Mouse (Mus musculus): Measurements from ENCODE around the gene Stub1. TPM values are rescaled to one million over a fixed set of nuclear protein-coding genes. Genes with fewer than 3 reads are reported as not detected.

Stub1 gene
- total RNA-seq, 2 experiments from 2014 or later = 95.7 to 99.9 TPM

GRCm38 (mm10) chr17:25869498-25869897 is 36.3 kb upstream of the Stub1 start:
- DNase-seq = no peak

GRCm38 (mm10) chr17:25868601-25869191 is 35.5 kb upstream of the Stub1 start, which contains the start of gene Mcrip2:
Gene Mcrip2, minus strand, starts transcription at chr17:25868764.
- DNase-seq = peak; percentile 69

DNA sequence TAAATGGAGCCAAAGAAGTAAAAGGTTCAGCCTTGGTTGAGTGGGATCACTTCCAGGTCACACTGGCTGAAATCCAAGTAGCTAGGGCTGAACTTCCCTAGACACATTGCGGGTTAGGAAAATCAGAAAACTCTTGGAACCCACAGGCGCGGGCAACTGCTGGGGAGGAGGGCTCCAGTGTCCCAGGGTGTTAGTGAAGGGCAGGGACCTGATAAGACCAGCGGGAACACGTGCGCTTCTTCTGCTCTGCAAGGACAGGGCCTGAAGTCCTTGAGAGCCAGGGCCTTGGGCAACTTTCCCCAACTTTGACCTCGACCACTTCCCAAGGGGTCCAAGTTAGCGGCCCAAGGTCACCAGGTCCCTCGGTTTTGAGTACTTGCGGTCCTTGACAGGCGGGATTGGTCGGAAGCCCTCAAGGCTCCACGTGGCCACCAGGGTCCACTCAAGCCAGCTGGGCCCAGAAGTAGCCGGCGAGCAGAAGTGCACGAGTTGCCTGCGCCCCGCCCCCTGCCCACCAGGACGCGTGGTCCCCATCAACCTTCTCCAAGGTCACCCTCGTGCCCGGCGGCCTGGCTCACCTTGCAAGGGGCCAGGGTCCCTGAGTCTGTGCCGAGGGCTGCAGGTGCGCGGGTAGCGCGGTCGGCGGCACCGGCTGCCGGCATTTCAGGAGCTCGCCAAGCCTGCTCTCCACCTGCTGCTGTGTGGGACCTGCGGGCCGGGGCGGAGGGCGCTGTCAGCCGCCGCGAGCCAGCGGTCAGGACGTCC is 34.8 kb upstream of the Stub1 start:
- DNase-seq = peak; percentile 65

DNA sequence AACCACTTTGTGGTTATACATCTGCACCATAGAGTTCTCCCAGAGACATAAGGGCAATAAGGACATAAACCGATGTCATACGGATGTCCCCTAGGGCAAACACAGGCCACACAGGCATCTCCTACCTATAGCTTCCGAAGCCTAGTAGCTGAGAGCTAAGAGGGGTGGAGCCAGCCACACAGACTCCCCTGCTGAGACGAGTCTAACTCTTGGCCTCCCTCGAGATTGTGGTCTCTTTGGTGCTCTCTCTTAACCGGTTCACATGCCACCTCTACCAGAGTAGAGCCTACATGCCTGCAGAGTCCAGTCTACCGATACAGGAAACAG is 34.3 kb upstream of the Stub1 start:
- no peak for DNase-seq

- no peak for DNase-seq
These were observed 33.0 kb upstream of the Stub1 start for GRCm38 (mm10) chr17:25866172-25866571.

GRCm38 (mm10) chr17:25865288-25865687 is 32.1 kb upstream of the Stub1 start:
- no peak for DNase-seq

DNA sequence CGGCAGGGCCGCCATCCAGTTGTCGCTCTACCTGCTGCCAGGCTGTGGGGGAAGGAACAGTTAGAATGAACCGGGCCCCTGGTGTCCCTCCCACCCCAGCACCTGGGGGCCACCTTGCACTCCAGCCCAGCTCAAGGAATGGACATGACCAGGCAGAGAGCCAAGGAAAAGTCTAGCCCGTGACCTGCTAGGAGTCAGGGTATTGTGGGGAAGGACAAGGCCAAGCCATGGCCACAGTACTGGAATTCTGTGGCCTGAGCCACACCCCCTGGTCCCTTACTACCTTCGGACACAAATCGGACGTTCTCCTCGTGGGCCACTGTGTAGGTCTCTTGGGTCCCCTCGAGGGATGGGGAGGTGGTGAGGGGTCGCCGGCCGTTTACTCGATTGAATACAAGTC is 31.1 kb upstream of the Stub1 start:
- DNase-seq = no peak

GRCm38 (mm10) chr17:25863681-25864080 is 30.5 kb upstream of the Stub1 start:
- no peak for DNase-seq

DNA sequence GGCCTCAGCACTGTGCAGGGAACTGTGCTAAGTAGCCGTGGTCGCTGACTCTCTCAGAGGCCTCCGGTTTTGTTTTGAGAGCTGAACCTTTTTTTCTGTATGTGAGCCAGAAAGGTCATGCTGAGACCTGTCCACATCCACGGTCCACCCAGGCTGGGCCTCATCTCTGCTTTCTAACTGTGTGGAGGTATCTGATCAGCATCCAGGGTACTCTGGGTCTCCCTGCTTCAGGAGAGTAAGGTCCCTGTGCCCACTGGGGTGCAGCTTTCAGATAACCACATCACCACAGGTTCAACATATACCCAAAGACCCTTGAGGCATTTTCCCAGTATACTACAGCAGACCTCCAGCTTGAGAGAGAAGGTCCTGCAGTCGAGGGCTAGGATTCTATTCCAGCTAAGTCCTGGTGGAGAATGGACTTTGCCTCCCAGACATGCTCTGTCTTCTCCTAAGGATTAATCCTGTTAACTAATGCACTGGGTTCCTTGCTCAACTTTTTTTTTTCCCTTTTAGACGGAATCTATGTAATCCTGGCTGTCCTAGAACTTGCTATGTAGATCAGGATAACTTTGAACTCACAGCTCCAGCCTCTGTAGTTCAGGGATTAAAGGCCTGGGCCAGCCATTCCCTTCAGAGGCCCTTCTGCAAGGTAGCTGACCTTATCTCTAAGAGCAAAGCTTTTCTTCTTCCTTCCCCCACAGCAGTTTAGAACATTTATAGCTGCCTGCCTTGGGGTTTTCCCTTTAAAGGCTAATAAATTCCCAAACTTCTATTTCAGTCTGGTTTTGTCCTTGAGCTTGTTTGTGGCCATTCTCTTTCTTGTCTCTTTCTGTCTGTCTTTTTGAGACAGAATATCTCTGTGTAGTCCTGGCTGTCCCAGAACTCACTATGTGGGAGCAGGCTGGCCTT is 28.8 kb upstream of the Stub1 start:
- DNase-seq = no peak

GRCm38 (mm10) chr17:25860832-25861703 is 27.9 kb upstream of the Stub1 start, which contains the start of gene Wdr90:
Gene Wdr90, minus strand, starts transcription at chr17:25861501.
- DNase-seq = peak; percentile 83

DNA sequence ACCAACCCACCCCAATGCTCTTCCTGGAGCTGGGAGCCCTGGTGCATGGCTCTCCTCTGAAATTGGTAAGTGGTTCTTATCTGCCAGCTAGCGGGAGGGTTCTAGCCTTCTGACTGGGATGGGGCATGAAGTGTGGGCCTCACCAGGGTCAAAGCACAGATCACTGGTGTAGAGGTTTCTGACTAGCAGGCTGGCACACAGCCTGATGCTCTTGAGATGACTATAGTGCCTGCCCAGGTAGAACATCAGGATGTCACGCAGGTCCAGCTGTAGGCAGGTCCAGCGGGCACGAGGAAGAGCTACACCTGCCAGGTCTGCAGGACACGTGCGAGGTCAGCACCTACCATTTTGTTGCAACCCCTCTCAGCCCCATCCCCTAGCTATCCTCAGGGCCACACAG is 27.0 kb upstream of the Stub1 start:
- no peak for DNase-seq

- DNase-seq = peak; percentile 93
These were observed 11.2 kb upstream of the Stub1 start, which contains the start of gene Rhot2 for GRCm38 (mm10) chr17:25844396-25844901. Gene Rhot2, minus strand, starts transcription at chr17:25844851.

GRCm38 (mm10) chr17:25843636-25844395 is 10.6 kb upstream of the Stub1 start:
- no peak for DNase-seq

- no peak for DNase-seq
These were observed 9.9 kb upstream of the Stub1 start for GRCm38 (mm10) chr17:25843122-25843521.

- no peak for DNase-seq
These were observed 9.3 kb upstream of the Stub1 start for GRCm38 (mm10) chr17:25842509-25842908.

DNA sequence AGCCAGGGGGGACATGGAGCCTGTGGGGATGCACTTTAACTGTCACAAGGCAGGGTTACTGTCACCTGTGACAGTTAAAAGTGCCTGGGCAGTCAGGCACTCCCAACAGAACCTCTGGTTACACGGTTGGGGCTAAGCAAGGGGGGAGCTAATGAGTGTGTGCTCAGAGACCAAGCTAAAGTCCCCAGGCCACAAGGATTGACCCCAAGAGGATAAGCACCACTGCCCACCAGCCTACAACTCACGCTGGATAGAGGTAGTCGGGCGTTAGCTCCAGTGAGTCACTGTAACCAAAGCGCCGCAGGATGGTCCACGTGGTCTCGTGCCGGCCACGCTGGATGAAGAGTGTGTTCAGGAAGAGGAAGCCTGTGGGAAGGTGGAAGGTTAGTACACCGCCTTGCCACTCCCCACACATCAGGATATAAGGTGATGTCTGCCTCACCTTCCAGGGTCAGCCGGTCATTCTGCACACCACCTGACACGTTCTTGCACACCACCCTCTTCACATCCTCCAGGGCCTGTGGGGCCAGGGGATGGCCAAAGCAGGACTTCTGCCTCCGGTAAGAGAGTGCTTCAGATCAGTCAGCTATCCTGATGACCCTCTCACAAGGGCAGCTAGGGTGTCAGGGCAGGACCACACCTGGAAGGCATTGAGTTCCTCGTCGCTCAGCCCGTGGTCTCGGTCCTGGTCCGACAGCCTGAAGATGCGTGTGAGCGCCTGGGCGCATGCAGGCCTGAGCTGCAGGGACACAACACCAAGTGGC is 8.1 kb upstream of the Stub1 start, which contains the start of gene Gm20683:
TSS of gene Gm20683 (minus strand) at position 647 of the 764 bp plus-strand sequence.
- DNase-seq = no peak

DNA sequence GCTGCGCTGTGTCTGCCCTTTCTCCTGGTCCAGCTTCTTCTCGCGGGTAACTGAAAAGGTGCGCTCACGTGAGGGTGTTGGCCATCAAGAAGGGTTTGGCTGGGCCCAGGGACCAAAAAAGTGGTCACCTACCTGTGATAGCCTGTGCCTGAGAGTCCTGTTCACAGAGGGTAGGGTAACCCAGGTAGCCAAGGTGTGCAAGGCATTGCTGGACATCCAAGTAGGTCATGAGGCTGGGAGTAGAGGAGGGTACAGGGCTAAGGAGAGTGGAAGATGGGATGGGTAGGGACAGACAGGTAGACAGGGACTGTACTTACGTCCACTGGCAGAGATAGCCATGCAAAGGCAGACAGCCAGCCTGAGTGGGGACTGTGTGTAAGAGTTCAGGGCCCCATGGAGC is 7.3 kb upstream of the Stub1 start:
- no peak for DNase-seq

DNA sequence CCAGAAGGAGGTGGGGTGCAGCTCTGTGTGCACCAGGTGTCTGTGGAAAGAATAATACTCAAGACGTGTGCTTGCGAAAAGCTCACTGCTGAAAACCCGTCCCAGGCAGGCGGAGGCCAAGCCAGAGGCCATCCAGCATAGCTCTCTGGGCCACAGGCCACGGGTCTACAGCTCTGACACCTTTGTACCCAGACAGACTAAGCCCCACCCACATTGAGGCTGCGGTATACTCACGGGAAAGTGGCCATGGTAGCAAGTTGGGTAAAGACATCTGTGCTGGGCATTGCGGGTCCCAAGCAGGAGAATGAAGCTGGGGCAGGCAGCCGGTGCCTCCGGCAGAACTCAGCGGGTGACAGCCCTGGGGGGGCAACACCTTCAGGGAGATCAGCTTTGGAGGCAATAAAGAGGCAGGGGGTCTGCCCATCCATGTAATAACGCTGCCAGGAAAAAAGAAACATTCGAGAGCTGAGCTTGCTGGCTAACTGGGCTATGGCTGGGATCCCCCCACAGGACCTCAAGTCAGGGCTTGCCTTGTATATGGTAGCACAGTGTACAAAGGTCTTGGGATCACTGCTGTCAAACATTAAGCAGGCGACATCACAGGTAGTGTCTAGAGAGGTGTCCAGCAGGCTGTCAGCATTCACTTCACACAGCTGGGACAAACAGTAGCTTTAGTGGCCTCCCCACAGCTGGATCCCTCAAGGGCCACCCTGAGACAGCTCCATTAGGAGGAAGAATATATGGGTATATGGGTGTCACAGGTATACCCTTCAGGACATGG is 6.4 kb upstream of the Stub1 start:
- no peak for DNase-seq

DNA sequence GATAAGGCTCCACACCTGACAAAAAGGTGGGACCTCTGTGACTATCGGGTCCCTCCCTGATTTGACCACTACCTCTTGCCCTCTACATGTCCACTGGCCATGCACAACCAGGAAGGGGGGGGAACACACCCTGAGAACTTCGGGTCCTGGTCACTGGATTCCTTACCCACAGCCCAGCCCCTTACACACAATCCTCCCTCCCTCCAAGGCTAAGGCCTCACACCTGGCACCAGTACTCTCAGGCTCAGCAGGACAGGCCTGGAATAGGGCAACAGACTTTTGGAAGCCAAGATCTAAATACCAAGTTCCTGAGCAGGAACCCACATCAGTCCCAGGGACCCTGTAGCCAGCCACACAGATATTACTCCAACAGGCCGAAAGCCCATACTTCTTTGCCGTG is 5.7 kb upstream of the Stub1 start:
- DNase-seq = no peak

All from gastrocnemius, postnatal 10 days (tissue).